Mouse (Mus musculus): Measurements from ENCODE around the gene Fam71b. TPM values are rescaled to one million over a fixed set of nuclear protein-coding genes. Genes with fewer than 3 reads are reported as not detected.

Fam71b gene
- polyA plus RNA-seq, 1 experiment from 2014 or later, result 0.18 TPM

- no peaks in the 10 kb centered on the region for H3K4me1 ChIP-seq (ENCODE audit: control insufficient read depth, insufficient read depth, low read length)
- H3K9ac ChIP-seq (ENCODE audit: low read length), result no peak overlapping the region
- H3K27me3 ChIP-seq (ENCODE audit: control insufficient read depth, insufficient read depth, low read length), result no peaks in the 10 kb centered on the region
- no peak overlapping the region for H3K4me2 ChIP-seq (ENCODE audit: low read depth, low read length)
- WGBS, result 78% methylated on average over 5 of the region's 5 CpGs
- ATAC-seq (replicated peaks; ENCODE audit: extremely low read depth, insufficient read depth, low FRiP score), result no peak
- no peaks in the 10 kb centered on the region for H3K36me3 ChIP-seq (ENCODE audit: control insufficient read depth, insufficient read depth)
- H3K9me3 ChIP-seq (replicated peaks; ENCODE audit: control insufficient read depth, low read length), result no peaks in the 10 kb centered on the region
- no peak overlapping the region for H3K4me3 ChIP-seq (ENCODE audit: low read length)
- H3K27ac ChIP-seq (ENCODE audit: low read length), result no peak overlapping the region
These were observed 30.6 kb upstream of the Fam71b start for GRCm38 (mm10) chr11:46365744-46366143.

- no peaks in the 10 kb centered on the region for H3K4me1 ChIP-seq (ENCODE audit: control insufficient read depth, insufficient read depth, low read length)
- no peaks in the 10 kb centered on the region for H3K9me3 ChIP-seq (replicated peaks; ENCODE audit: control insufficient read depth, low read length)
- H3K4me3 ChIP-seq (ENCODE audit: low read length), result no peak overlapping the region
- WGBS, result 76% methylated on average over 3 of the region's 3 CpGs
- no peak overlapping the region for H3K9ac ChIP-seq (ENCODE audit: low read length)
- ATAC-seq (replicated peaks; ENCODE audit: extremely low read depth, insufficient read depth, low FRiP score), result no peak
- no peaks in the 10 kb centered on the region for H3K27me3 ChIP-seq (ENCODE audit: control insufficient read depth, insufficient read depth, low read length)
- H3K36me3 ChIP-seq (ENCODE audit: control insufficient read depth, insufficient read depth), result no peaks in the 10 kb centered on the region
- H3K4me2 ChIP-seq (ENCODE audit: low read depth, low read length), result no peak overlapping the region
- H3K27ac ChIP-seq (ENCODE audit: low read length), result no peak overlapping the region
These were observed 30.0 kb upstream of the Fam71b start for GRCm38 (mm10) chr11:46366357-46366756.

GRCm38 (mm10) chr11:46370457-46370856, 25.9 kb upstream of the Fam71b start:
- H3K9ac ChIP-seq (ENCODE audit: low read length), result no peak overlapping the region
- no peaks in the 10 kb centered on the region for H3K4me1 ChIP-seq (ENCODE audit: control insufficient read depth, insufficient read depth, low read length)
- H3K9me3 ChIP-seq (replicated peaks; ENCODE audit: control insufficient read depth, low read length), result no peaks in the 10 kb centered on the region
- H3K27ac ChIP-seq (ENCODE audit: low read length), result no peak overlapping the region
- no peaks in the 10 kb centered on the region for H3K36me3 ChIP-seq (ENCODE audit: control insufficient read depth, insufficient read depth)
- 85% methylated on average over 4 of the region's 4 CpGs for WGBS
- no peaks in the 10 kb centered on the region for H3K27me3 ChIP-seq (ENCODE audit: control insufficient read depth, insufficient read depth, low read length)
- H3K4me2 ChIP-seq (ENCODE audit: low read depth, low read length), result no peak overlapping the region
- no peak overlapping the region for H3K4me3 ChIP-seq (ENCODE audit: low read length)
- no peak for ATAC-seq (replicated peaks; ENCODE audit: extremely low read depth, insufficient read depth, low FRiP score)

GRCm38 (mm10) chr11:46371250-46371649, 25.1 kb upstream of the Fam71b start:
- Histone ChIP-seq H3K9ac (ENCODE audit: low read length) (no peak overlapping the region), H3K9me3 (replicated peaks; ENCODE audit: control insufficient read depth, low read length) (no peaks in the 10 kb centered on the region), H3K36me3 (ENCODE audit: control insufficient read depth, insufficient read depth) (no peaks in the 10 kb centered on the region), H3K27ac (ENCODE audit: low read length) (no peak overlapping the region), H3K4me2 (ENCODE audit: low read depth, low read length) (no peak overlapping the region), H3K27me3 (ENCODE audit: control insufficient read depth, insufficient read depth, low read length) (no peaks in the 10 kb centered on the region), H3K4me1 (ENCODE audit: control insufficient read depth, insufficient read depth, low read length) (no peaks in the 10 kb centered on the region), H3K4me3 (ENCODE audit: low read length) (no peak overlapping the region)
- 87% methylated on average over 8 of the region's 8 CpGs for WGBS
- ATAC-seq (replicated peaks; ENCODE audit: extremely low read depth, insufficient read depth, low FRiP score), result no peak

GRCm38 (mm10) chr11:46372331-46372953, 23.9 kb upstream of the Fam71b start:
- 75% methylated on average over 8 of the region's 8 CpGs for WGBS
- H3K9ac ChIP-seq (ENCODE audit: low read length), result no peak overlapping the region
- no peak overlapping the region for H3K4me2 ChIP-seq (ENCODE audit: low read depth, low read length)
- no peaks in the 10 kb centered on the region for H3K27me3 ChIP-seq (ENCODE audit: control insufficient read depth, insufficient read depth, low read length)
- H3K36me3 ChIP-seq (ENCODE audit: control insufficient read depth, insufficient read depth), result no peaks in the 10 kb centered on the region
- no peak overlapping the region; the same call in 1 of the 2 replicates for H3K27ac ChIP-seq (ENCODE audit: low read length)
- ATAC-seq (replicated peaks; ENCODE audit: extremely low read depth, insufficient read depth, low FRiP score), result no peak
- H3K4me3 ChIP-seq (ENCODE audit: low read length), result no peak overlapping the region
- no peaks in the 10 kb centered on the region for H3K9me3 ChIP-seq (replicated peaks; ENCODE audit: control insufficient read depth, low read length)
- H3K4me1 ChIP-seq (ENCODE audit: control insufficient read depth, insufficient read depth, low read length), result no peaks in the 10 kb centered on the region

- Histone ChIP-seq H3K4me1 (ENCODE audit: control insufficient read depth, insufficient read depth, low read length) (no peaks in the 10 kb centered on the region), H3K36me3 (ENCODE audit: control insufficient read depth, insufficient read depth) (no peaks in the 10 kb centered on the region), H3K9me3 (replicated peaks; ENCODE audit: control insufficient read depth, low read length) (no peaks in the 10 kb centered on the region), H3K27me3 (ENCODE audit: control insufficient read depth, insufficient read depth, low read length) (no peaks in the 10 kb centered on the region), H3K9ac (ENCODE audit: low read length) (no peak overlapping the region), H3K4me3 (ENCODE audit: low read length) (no peak overlapping the region), H3K4me2 (ENCODE audit: low read depth, low read length) (no peak overlapping the region), H3K27ac (ENCODE audit: low read length) (no peak overlapping the region)
- 75% methylated on average over 13 of the region's 13 CpGs for WGBS
- ATAC-seq (replicated peaks; ENCODE audit: extremely low read depth, insufficient read depth, low FRiP score), result no peak
These were observed 23.0 kb upstream of the Fam71b start for GRCm38 (mm10) chr11:46373071-46374030.

- WGBS, result 78% methylated on average over 8 of the region's 8 CpGs
- Histone ChIP-seq H3K27me3 (ENCODE audit: control insufficient read depth, insufficient read depth, low read length) (no peaks in the 10 kb centered on the region), H3K27ac (ENCODE audit: low read length) (no peak overlapping the region), H3K4me3 (ENCODE audit: low read length) (no peak overlapping the region), H3K9ac (ENCODE audit: low read length) (no peak overlapping the region), H3K4me2 (ENCODE audit: low read depth, low read length) (no peak overlapping the region), H3K36me3 (ENCODE audit: control insufficient read depth, insufficient read depth) (no peaks in the 10 kb centered on the region), H3K9me3 (replicated peaks; ENCODE audit: control insufficient read depth, low read length) (no peaks in the 10 kb centered on the region), H3K4me1 (ENCODE audit: control insufficient read depth, insufficient read depth, low read length) (no peaks in the 10 kb centered on the region)
- no peak for ATAC-seq (replicated peaks; ENCODE audit: extremely low read depth, insufficient read depth, low FRiP score)
These were observed 21.3 kb upstream of the Fam71b start for GRCm38 (mm10) chr11:46375015-46375414.

- Histone ChIP-seq H3K9me3 (replicated peaks; ENCODE audit: control insufficient read depth, low read length) (no peaks in the 10 kb centered on the region), H3K4me2 (ENCODE audit: low read depth, low read length) (no peak overlapping the region), H3K27ac (ENCODE audit: low read length) (no peak overlapping the region), H3K27me3 (ENCODE audit: control insufficient read depth, insufficient read depth, low read length) (no peaks in the 10 kb centered on the region), H3K4me1 (ENCODE audit: control insufficient read depth, insufficient read depth, low read length) (no peaks in the 10 kb centered on the region), H3K36me3 (ENCODE audit: control insufficient read depth, insufficient read depth) (no peaks in the 10 kb centered on the region), H3K9ac (ENCODE audit: low read length) (no peak overlapping the region), H3K4me3 (ENCODE audit: low read length) (no peak overlapping the region)
- no peak for ATAC-seq (replicated peaks; ENCODE audit: extremely low read depth, insufficient read depth, low FRiP score)
- WGBS, result 71% methylated on average over 1 of the region's 1 CpGs
These were observed 19.0 kb upstream of the Fam71b start for GRCm38 (mm10) chr11:46377316-46377715.

Measured in heart, embryonic 16.5 days (tissue).